Mouse (Mus musculus) spleen, postnatal 0 days (tissue): Measurements from ENCODE around the gene Arf3. TPM values are rescaled to one million over a fixed set of nuclear protein-coding genes. Genes with fewer than 3 reads are reported as not detected.

Experiments used
- polyA plus RNA-seq: library from polyadenylated mRNA; unstranded; fragments of >200 nt; fragmentation: Nextera tagmentation; extraction: Ambion mirVana; gene quantifications from 2 replicates; pipeline ENCODE4 v1.2.1, GENCODE M21; 2015

Gene Arf3
- 12.4 and 15.3 TPM in 2 replicates for polyA plus RNA-seq

DNA sequence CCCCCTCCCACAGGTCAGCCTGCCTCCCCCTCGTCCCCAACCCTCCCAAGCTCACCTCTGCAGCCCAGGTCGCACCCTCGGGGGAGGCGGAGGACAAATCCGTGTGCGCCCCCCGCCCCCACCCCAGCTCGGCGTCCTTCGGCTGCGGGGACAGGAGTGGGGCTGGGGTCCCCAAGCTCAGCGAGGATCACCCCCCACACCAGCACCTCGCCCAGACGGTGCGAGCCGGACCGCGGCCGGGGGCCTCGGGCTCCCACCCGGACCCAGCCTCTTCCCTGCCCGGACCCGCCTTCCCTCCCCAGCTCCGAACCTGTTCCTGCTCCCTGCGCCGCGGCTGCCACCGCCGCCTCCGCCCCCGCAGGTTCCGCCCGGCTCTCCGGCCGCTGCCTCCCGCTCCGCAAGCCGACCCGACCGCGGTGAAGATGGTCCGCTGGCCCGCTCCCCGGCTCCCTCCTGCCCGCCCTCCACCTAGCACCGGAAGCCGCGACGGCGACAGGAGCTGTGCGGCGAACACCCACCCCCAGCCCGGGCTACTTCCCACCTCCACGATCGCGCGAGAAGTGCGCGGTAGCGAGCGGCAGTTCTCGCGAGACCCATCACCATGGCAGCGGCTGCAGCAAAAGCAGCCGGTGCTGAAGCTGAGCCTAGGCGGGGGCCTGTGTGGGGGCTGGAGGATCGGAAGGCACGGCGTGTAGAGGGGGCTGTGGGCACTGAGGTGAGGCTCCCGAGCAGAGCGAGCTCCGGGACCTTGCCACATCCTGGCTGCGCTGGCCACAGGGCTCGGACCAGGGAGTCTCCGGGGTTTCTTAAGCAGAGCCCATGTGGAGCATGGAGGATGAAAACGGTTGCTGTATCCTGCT lies at the start of gene Arf3:
Gene Arf3, minus strand, starts transcription at position 545 of the 860 bp plus-strand sequence.

DNA sequence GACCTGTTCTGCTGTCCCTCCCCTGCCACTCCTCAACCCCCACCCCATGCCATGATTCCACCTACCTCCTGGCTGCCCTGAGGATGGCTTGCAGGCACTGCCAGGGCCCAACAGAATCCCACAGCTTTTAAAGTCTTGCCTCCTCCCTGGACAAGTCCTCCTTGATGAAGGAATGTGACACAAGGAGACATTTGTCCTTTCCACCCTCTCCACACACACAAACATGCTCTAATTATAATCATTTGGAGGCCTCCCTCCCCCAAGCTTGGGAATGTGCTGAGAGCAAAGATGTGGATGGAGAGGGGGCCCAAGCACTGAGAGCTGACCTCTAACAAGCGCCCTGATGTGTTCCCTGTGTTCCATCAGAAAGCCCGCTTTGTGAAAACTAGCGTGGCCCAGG lies 46.4 kb upstream of the Arf3 start, which contains the start of gene Ddn:
Gene Ddn, minus strand, starts transcription at position 101 of the 400 bp plus-strand sequence.

DNA sequence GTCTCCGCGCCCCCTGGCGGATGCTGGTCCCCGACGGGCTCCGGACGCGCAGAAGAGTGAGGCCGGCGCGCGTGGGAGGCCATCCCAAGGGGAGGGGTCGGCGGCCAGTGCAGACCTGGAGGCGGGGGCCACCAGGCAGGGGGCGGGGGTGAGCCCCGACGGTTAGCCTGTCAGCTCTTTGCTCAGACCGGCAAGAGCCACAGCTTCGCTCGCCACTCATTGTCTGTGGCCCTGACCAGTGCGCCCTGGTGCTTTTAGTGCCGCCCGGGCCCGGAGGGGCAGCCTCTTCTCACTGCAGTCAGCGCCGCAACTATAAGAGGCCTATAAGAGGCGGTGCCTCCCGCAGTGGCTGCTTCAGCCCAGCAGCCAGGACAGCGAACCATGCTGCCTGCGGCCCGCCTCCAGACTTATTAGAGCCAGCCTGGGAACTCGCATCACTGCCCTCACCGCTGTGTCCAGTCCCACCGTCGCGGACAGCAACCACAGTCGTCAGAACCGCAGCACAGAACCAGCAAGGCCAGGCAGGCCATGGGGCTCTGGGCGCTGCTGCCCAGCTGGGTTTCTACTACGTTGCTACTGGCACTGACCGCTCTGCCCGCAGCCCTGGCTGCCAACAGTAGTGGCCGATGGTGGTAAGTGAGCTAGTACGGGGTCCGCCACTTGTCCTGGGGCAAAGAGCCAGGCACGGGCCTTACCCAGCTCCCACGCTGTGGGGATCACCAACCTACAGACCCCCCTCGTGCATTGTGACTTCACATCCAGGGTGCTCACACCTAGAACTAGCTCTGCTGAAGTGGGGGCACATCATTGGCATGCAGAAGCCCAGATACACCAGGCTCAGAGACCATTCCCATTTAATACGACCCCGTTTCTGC lies 26.9 kb upstream of the Arf3 start, which contains the start of gene Wnt1:
Gene Wnt1, plus strand, starts transcription at position 197 of the 875 bp plus-strand sequence.

DNA sequence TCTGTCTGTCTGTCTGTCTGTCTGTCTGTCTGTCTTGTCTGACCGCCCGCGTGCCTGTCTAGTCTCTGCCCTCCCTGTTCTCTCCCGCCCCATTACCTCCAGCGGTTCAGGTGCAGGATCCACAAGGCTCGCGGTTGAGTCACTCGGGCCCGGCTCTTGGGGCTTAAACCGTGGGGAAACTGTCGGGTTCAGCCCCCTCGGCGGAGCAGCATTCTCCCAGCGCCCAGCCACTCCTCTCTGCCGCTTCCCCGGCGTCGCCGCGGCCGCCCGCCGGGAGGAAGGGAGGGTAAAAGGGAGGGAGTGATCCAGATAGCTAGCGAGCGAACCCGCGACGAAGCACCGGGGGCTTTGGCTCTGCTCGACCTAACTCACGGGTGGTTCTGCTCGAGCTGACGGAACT lies 14.7 kb upstream of the Arf3 start, which contains the start of gene Wnt10b:
Gene Wnt10b, minus strand, starts transcription at position 389 of the 400 bp plus-strand sequence.

DNA sequence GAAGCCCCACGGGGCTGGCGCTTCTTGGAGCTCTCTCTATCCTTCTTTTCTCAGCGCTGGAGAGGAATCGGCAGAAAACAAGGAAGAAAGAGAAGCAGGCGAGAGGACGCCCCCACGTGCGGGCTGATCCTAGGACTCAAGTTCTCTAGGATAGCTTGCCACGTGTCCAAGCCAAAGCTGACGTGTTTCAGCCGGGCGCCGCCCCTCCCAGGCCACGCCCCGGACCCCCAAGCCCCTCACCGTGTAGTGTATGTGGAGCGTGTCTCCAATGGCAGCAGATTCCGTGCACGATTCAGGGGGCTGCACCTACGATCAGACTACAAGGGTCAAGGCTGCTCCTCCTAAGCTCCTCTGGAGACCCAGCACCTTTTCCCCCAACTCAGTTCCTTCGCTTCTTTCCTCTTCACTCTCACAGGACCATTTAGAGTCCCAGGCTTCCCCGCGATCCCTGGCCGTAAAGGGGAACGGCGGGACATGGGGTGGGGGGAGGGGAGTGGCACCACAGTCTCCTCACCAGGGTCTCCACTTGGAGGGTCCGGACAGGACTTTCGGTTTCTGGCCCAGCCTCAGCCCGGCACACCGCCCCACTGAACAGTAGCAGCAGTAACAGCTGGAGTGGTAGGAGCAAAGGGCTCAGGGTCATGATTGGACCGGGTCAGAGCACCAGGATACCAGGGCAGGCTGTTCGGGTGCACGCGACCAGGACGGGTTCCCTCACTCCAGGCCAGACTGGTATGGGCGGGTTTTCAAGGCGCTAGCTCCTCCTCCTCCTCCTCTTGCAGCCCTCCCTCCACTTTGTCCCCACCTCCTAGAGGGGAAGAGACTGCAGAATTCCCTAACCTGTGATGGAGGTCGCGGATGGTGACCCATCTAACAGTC lies 35.3 kb downstream of the Arf3 start, which contains the start of gene Fkbp11:
Gene Fkbp11, minus strand, starts transcription at position 756 of the 879 bp plus-strand sequence.

DNA sequence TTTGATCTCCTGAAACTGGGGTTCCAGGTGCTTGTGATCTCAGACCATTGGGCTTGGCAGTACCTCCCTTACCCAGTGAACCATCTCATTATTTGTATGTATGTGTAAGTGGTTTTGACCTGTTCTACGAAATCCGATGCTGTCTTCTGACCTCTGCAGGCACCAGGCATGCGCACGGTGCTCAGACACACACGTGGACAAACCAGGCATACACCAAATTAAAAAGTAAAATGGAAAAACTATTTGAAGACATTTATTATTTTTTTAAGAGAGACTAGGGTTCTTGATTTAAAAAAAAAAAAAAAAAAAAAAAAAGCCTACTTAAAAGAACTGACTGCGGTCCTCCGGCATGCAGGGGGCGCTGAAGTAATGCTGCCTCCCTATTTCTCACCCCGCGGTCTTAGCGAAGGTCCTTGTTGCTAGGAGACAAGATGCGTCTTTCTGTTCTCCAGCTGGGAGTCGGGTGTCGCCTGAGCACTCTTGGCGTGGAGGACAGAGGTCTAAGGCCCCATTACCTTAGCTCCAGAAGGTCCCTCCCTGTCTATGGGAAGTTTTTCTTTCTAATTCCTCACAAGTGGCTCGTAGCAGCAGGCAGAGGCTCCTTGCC lies 55.1 kb downstream of the Arf3 start, which contains the start of gene Ccdc65:
Gene Ccdc65, plus strand, starts transcription at position 442 of the 607 bp plus-strand sequence.

Other genes with a start within 250 kb of the Arf3 start
- gene Kansl2, start 228.9 kb downstream of the Arf3 start, polyA plus RNA-seq: 50.7 and 51.7 TPM in 2 replicates
- 35.3 and 37.5 TPM in 2 replicates for gene Ccnt1, start 192.3 kb downstream of the Arf3 start, polyA plus RNA-seq
- 0.25 TPM in 1 of 2 replicates, not detected in the other for gene 4930415O20Rik, start 192.2 kb downstream of the Arf3 start, polyA plus RNA-seq
- 10.8 and 11.4 TPM in 2 replicates for gene Adcy6, start 153.1 kb downstream of the Arf3 start, polyA plus RNA-seq
- gene Cacnb3, start 132.4 kb downstream of the Arf3 start, polyA plus RNA-seq: 2.7 and 5.0 TPM in 2 replicates
- gene Ddx23, start 100.3 kb downstream of the Arf3 start, polyA plus RNA-seq: 17.7 and 19.2 TPM in 2 replicates
- gene Rnd1, start 85.8 kb downstream of the Arf3 start, polyA plus RNA-seq: 2.0 and 4.0 TPM in 2 replicates
- gene Ccdc65, start 55.0 kb downstream of the Arf3 start, polyA plus RNA-seq: 0.18 TPM in 1 of 2 replicates, not detected in the other
- 15.8 and 16.0 TPM in 2 replicates for gene Fkbp11, start 35.0 kb downstream of the Arf3 start, polyA plus RNA-seq
- 0.05 and 0.08 TPM in 2 replicates for gene Wnt10b, start 14.9 kb upstream of the Arf3 start, polyA plus RNA-seq
- not detected in 2 replicates for gene Wnt1, start 26.6 kb upstream of the Arf3 start, polyA plus RNA-seq
- gene Ddn, start 46.3 kb upstream of the Arf3 start, polyA plus RNA-seq: 0.02 TPM in 1 of 2 replicates, not detected in the other
- gene Prkag1, start 68.3 kb upstream of the Arf3 start, polyA plus RNA-seq: 98.2 and 100 TPM in 2 replicates
- 8.7 and 9.7 TPM in 2 replicates for gene Kmt2d, start 108.0 kb upstream of the Arf3 start, polyA plus RNA-seq
- 7.1 and 7.7 TPM in 2 replicates for gene Rhebl1, start 131.3 kb upstream of the Arf3 start, polyA plus RNA-seq
- 0.46 and 0.58 TPM in 2 replicates for gene Dhh, start 135.3 kb upstream of the Arf3 start, polyA plus RNA-seq
- 6.4 and 8.6 TPM in 2 replicates for gene Lmbr1l, start 155.0 kb upstream of the Arf3 start, polyA plus RNA-seq
- gene Tuba1b, start 171.4 kb upstream of the Arf3 start, polyA plus RNA-seq: 1,054 and 1,116 TPM in 2 replicates
- not detected in 2 replicates for gene Gm49450, start 190.3 kb upstream of the Arf3 start, polyA plus RNA-seq
- gene Tuba1a, start 190.5 kb upstream of the Arf3 start, polyA plus RNA-seq: 97.1 and 109 TPM in 2 replicates